Mouse (Mus musculus) activated CD4-positive, CD25-positive, alpha-beta regulatory T cell, adult 4 months (primary cell): Measurements from ENCODE around the gene Heatr5b. TPM values are rescaled to one million over a fixed set of nuclear protein-coding genes. Genes with fewer than 3 reads are reported as not detected.
A peak's percentile ranks its signal among the peaks of the same experiment; 100 is the strongest.

Experiments used
- ATAC-seq: one replicate; pipeline ENCODE4 v1.8.0; 2017
- polyA plus RNA-seq, 2 experiments: library from polyadenylated mRNA; unstranded; fragments of 100-300 nt; shearing (Covaris generic); gene quantifications; one replicate each; pipeline ENCODE4 v1.2.1; 2017

Gene Heatr5b
- polyA plus RNA-seq, 2 experiments from 2014 or later, result 8.7 to 10.0 TPM

- no peak for ATAC-seq
These were observed 69.1 kb downstream of the Heatr5b start for GRCm38 (mm10) chr17:78766084-78766483.

- ATAC-seq, result no peak
These were observed 71.9 kb downstream of the Heatr5b start for GRCm38 (mm10) chr17:78763272-78763671.

- ATAC-seq, result no peak
These were observed 82.1 kb downstream of the Heatr5b start for GRCm38 (mm10) chr17:78752938-78753655.

- no peak for ATAC-seq
These were observed 83.1 kb downstream of the Heatr5b start for GRCm38 (mm10) chr17:78752064-78752463.

- no peak for ATAC-seq
These were observed 86.7 kb downstream of the Heatr5b start for GRCm38 (mm10) chr17:78748440-78748839.

GRCm38 (mm10) chr17:78738416-78738815 lies 96.7 kb downstream of the Heatr5b start:
- no peak for ATAC-seq

- ATAC-seq, result no peak
These were observed 97.4 kb downstream of the Heatr5b start for GRCm38 (mm10) chr17:78737771-78738170.

- no peak for ATAC-seq
These were observed 98.1 kb downstream of the Heatr5b start, which contains the start of gene Strn for GRCm38 (mm10) chr17:78737096-78737495. Strn (minus strand) TSS chr17:78737196.

- ATAC-seq, result peak; percentile 93
These were observed 98.6 kb downstream of the Heatr5b start for GRCm38 (mm10) chr17:78736473-78736988.

GRCm38 (mm10) chr17:78735731-78736472 lies 99.3 kb downstream of the Heatr5b start:
- ATAC-seq, result peak; percentile 43

- no peak for ATAC-seq
These were observed 100.4 kb downstream of the Heatr5b start for GRCm38 (mm10) chr17:78734806-78735205.

GRCm38 (mm10) chr17:78732056-78732455 lies 103.1 kb downstream of the Heatr5b start:
- no peak for ATAC-seq

- no peak for ATAC-seq
These were observed 108.3 kb downstream of the Heatr5b start for GRCm38 (mm10) chr17:78726746-78727449.

GRCm38 (mm10) chr17:78724461-78725055 lies 110.6 kb downstream of the Heatr5b start:
- ATAC-seq, result no peak

- ATAC-seq, result no peak
These were observed 113.5 kb downstream of the Heatr5b start for GRCm38 (mm10) chr17:78721690-78722089.

- ATAC-seq, result no peak
These were observed 116.1 kb downstream of the Heatr5b start for GRCm38 (mm10) chr17:78719086-78719485.

GRCm38 (mm10) chr17:78710258-78710657 lies 124.9 kb downstream of the Heatr5b start:
- ATAC-seq, result no peak

- no peak for ATAC-seq
These were observed 126.7 kb downstream of the Heatr5b start for GRCm38 (mm10) chr17:78708422-78708821.

GRCm38 (mm10) chr17:78702988-78703387 lies 132.2 kb downstream of the Heatr5b start:
- ATAC-seq, result no peak
